Mouse (Mus musculus): ENCODE results near the gene Slco1b2.
"Not testable (repeated sequence)": the region's sequence is repeated elsewhere in the genome, so short reads cannot be mapped to it uniquely, and the experiment has no call there.

Slco1b2 gene

GRCm38 (mm10) chr6:141629291-141629690 lies at the start of gene Slco1b2:
Slco1b2 (plus strand) TSS chr6:141629518.
- no peak for DNase-seq (ENCODE audit: low read depth)

GRCm38 (mm10) chr6:141584791-141585403 lies 44.4 kb upstream of the Slco1b2 start:
- no peak for DNase-seq (ENCODE audit: low read depth)

- DNase-seq (ENCODE audit: low read depth): no peak
Observed at GRCm38 (mm10) chr6:141590002-141590401, 39.3 kb upstream of the Slco1b2 start.

GRCm38 (mm10) chr6:141590598-141591200 lies 38.6 kb upstream of the Slco1b2 start:
- not testable (repeated sequence) for DNase-seq (ENCODE audit: low read depth)

GRCm38 (mm10) chr6:141596081-141596480 lies 33.2 kb upstream of the Slco1b2 start:
- DNase-seq (ENCODE audit: low read depth): no peak

DNA sequence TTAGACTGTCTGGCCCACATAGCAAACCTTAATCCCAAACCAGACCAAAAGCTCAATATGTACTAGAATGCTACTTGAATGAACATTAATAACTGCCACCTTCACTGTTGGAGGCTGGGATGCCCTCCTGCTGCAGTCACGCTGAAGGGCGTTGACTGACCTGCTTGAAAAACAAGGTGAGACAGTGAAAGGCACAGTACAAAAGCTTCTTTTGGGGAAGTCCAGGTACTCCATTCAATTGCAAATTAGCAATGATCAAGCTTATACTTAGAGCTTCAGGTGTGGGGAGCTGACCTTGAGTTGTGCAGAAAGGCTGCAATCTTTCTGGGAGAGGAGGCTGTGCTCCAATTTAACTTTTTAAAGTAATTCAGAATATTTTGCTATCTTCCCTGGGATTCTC lies 32.3 kb upstream of the Slco1b2 start:
- DNase-seq (ENCODE audit: low read depth): no peak

DNA sequence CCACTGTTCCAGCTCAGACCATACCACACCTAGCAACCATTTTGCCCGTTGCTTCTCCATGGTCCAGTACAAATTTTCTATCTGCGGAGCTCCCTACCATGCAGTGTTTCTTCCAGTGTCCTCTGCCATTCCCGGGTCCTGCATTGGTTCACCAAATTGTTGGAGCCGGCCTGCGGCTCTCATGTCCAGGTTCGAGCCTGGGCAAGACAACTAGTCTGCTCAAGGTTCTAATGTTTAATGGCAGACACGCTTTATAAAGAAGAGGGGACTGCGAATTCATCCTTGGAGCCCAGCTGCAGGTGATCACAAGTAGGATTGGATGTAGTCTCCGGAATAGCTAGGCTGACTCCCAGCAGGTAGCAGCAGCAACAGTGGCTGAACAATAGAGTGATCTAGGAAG lies 28.4 kb upstream of the Slco1b2 start:
- no peak for DNase-seq (ENCODE audit: low read depth)

DNA sequence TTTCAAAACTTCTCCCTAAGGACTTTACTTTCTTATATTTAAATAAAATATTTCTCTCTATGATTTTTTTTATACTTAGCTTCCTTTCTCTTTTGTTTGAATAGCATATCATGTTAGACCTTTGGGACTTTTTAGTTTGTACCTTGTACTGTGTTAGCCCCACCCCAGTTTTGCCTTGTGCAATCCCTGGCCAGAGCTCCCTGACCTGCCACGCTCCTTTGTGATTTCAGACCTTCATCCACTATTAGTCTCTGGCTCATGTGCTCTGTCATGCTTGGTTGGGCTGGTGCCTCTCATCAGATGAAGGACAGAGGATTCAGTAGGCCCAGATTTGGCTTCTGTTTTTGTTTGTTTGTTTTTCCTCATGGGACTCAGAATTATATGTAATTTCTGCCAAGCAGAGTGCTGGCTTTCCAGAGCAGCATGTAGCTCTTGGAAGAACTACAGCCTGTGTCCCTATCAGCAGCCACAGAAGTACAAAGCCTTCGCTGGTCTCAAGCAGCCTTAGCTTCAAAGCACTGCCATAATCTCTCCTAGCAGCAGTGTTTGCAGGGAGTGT lies 18.5 kb upstream of the Slco1b2 start:
- DNase-seq (ENCODE audit: low read depth): no peak

GRCm38 (mm10) chr6:141614017-141614416 lies 15.3 kb upstream of the Slco1b2 start:
- no peak for DNase-seq (ENCODE audit: low read depth)

DNA sequence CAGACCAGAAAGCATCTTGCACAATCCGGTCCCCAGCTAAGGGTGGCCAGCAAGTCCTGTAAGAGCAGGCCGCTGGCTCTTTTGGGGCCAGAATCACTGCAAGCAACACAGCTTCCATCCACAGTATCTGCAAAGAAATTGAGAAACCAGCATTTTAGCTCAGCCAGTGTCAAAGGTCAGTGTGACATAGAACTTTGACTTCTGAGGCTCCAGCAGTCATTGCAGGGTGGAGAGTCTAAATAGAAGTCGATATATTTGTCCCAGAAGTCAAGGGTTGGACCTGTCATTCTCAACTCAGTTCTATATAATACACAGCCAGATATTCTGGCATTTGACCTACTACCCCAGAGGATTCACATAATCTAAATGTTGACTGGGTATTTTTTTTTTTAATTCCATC lies 14.0 kb upstream of the Slco1b2 start:
- DNase-seq (ENCODE audit: low read depth): no peak

DNA sequence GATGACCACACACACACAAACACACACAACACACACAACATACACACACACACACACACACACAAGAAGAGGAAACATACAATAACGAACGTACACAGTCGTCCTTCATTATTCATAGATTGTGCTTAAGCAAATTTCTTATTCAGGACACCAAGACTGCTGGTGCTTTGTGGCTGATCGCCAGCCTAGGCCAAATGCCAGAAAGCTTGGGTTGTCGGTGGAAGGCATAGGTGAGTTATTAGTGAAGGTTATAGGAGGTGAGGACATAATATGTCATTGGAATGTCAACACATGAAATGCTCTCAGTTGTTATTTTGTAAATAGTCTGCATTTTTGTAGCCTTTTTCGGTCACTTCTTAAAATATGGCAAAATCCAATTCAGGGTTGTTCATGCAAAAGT lies 3.6 kb downstream of the Slco1b2 start:
- no peak for DNase-seq (ENCODE audit: low read depth)

- no peak for DNase-seq (ENCODE audit: low read depth)
Observed at GRCm38 (mm10) chr6:141635250-141635649, 5.9 kb downstream of the Slco1b2 start.

- no peak for DNase-seq (ENCODE audit: low read depth)
Observed at GRCm38 (mm10) chr6:141640639-141641038, 11.3 kb downstream of the Slco1b2 start.

- no peak for DNase-seq (ENCODE audit: low read depth)
Observed at GRCm38 (mm10) chr6:141687008-141687407, 57.7 kb downstream of the Slco1b2 start.

DNA sequence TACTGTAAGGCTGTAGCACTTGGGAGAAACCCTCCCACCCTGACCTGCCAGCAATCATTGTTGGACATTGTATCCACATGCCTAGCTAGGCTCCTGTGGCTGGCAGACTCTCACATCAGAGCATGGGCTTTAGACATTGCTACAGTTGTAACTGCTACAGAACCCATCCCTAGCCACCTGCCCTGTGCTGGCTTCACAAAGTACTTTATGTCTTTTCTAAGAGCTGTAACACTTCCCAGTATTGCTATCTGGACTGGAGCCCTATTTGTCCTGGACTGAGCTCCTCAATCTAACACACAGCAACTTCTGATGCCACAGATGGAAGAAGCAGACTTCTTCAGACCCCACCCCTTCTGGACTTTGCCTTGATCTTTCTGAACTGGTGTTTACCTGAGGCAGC lies 61.9 kb downstream of the Slco1b2 start:
- DNase-seq (ENCODE audit: low read depth): no peak

Data from NIH3T3 (cell line).